Mouse (Mus musculus) midbrain, embryonic 10.5 days (tissue): ENCODE measurements around the gene Fgf18. TPM values are rescaled to one million over a fixed set of nuclear protein-coding genes. Genes with fewer than 3 reads are reported as not detected.

Experiments used
- DNase-seq: peaks from one replicate; pipeline ENCODE4 v3.0.0-alpha.2; 2017; ENCODE audit warnings: low spot score
- H3K27ac ChIP-seq: fragments of 300-500 bp; sonication (generic); replicated peaks from 2 replicates; pipeline ENCODE4 v1.5.1; 2016; ENCODE audit warnings: mild to moderate bottlenecking
- H3K27me3 ChIP-seq: fragments of 300-500 bp; sonication (generic); 2 replicates; pipeline ENCODE4 v1.6.1; 2016; ENCODE audit warnings: low read depth, mild to moderate bottlenecking; ENCODE audit not compliant: poor library complexity, severe bottlenecking
- H3K36me3 ChIP-seq: fragments of 300-500 bp; sonication (generic); 2 replicates; pipeline ENCODE4 v1.6.1; 2016; ENCODE audit warnings: mild to moderate bottlenecking, moderate library complexity
- H3K4me1 ChIP-seq: fragments of 300-500 bp; sonication (generic); 2 replicates; pipeline ENCODE4 v1.6.1; 2016
- H3K4me3 ChIP-seq: fragments of 300-500 bp; sonication (generic); 2 replicates; pipeline ENCODE4 v1.5.1; 2016; ENCODE audit warnings: mild to moderate bottlenecking, moderate library complexity
- H3K9me3 ChIP-seq: fragments of 300-500 bp; sonication (generic); replicated peaks from 2 replicates; pipeline ENCODE4 v1.6.1; 2016; ENCODE audit warnings: mild to moderate bottlenecking
- WGBS: fragments of 180-500 bp; shearing (Covaris S2); methylation state at CpG from one replicate; pipeline ENCODE4 v1.1.7; 2016; 5-methylcytosine and 5-hydroxymethylcytosine counted together
- polyA plus RNA-seq: library from polyadenylated mRNA; unstranded; fragments of >200 nt; fragmentation: Nextera tagmentation; extraction: Ambion mirVana; gene quantifications from 2 replicates; pipeline ENCODE4 v1.2.1, GENCODE M21; 2016

Gene Fgf18
- polyA plus RNA-seq, 1 experiment from 2014 or later: 8.8 TPM

- Histone ChIP-seq H3K27ac (0 out of 2 replicates have a peak overlapping the region, but pooled peaks have one; percentile 7), H3K4me1 (peaks cover 24% of the 10 kb centered on the region)
- 86% methylated on average over 12 of the region's 12 CpGs for WGBS
Measured at GRCm38 (mm10) chr11:33098446-33098845, 48.8 kb downstream of the Fgf18 start.

DNA sequence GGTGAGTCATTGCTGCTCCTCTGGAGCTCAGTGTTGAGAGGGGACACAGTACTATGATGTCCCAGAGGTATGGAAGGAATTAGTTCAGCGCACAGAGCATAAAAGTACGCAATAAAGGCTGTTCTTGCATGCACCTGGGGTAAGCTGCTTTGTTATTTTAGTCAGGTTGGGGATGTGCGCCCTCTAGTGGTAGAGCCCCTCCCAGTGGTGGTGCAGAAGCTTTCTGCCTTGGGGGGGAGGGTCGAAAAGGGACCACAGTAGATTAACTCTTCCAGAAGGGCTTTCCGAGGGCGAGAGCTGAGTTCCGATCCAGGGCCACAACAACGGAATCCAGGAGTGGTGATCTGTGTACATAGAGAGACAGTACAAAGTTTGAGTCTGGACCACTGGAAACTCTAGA lies 49.3 kb downstream of the Fgf18 start:
- peaks cover 24% of the 10 kb centered on the region for H3K4me1 ChIP-seq
- 51% methylated on average over 8 of the region's 8 CpGs for WGBS
- DNase-seq: peak; percentile 55

More at GRCm38 (mm10) chr11:33098446-33098845, 48.8 kb downstream of the Fgf18 start:
- H3K27me3 ChIP-seq: peaks cover 13% of the 10 kb centered on the region
- no peaks in the 10 kb centered on the region for H3K9me3 ChIP-seq
- no peak for DNase-seq
- no peaks in the 10 kb centered on the region for H3K36me3 ChIP-seq
- no peak overlapping the region for H3K4me3 ChIP-seq

GRCm38 (mm10) chr11:33089856-33090255 lies 57.3 kb downstream of the Fgf18 start:
- no peak for DNase-seq
- Histone ChIP-seq H3K27ac (no peak overlapping the region), H3K4me3 (no peak overlapping the region), H3K36me3 (no peaks in the 10 kb centered on the region), H3K27me3 (no peaks in the 10 kb centered on the region), H3K4me1 (peaks cover 6% of the 10 kb centered on the region; the same call in 1 of the 2 replicates), H3K9me3 (no peaks in the 10 kb centered on the region)
- WGBS: 82% methylated on average over 6 of the region's 6 CpGs

More for the DNA sequence above, 49.3 kb downstream of the Fgf18 start:
- no peaks in the 10 kb centered on the region for H3K36me3 ChIP-seq
- H3K4me3 ChIP-seq: no peak overlapping the region
- no peaks in the 10 kb centered on the region for H3K9me3 ChIP-seq
- peaks cover 13% of the 10 kb centered on the region for H3K27me3 ChIP-seq
- H3K27ac ChIP-seq: no peak overlapping the region

- no peaks in the 10 kb centered on the region for H3K9me3 ChIP-seq
- H3K4me1 ChIP-seq: peaks cover 6% of the 10 kb centered on the region; the same call in 1 of the 2 replicates
- WGBS: 52% methylated on average over 1 of the region's 1 CpGs
- no peak overlapping the region for H3K27ac ChIP-seq
- DNase-seq: no peak
- H3K4me3 ChIP-seq: no peak overlapping the region
- no peaks in the 10 kb centered on the region for H3K36me3 ChIP-seq
- H3K27me3 ChIP-seq: no peaks in the 10 kb centered on the region
Measured at GRCm38 (mm10) chr11:33088181-33088580, 59.0 kb downstream of the Fgf18 start.

DNA sequence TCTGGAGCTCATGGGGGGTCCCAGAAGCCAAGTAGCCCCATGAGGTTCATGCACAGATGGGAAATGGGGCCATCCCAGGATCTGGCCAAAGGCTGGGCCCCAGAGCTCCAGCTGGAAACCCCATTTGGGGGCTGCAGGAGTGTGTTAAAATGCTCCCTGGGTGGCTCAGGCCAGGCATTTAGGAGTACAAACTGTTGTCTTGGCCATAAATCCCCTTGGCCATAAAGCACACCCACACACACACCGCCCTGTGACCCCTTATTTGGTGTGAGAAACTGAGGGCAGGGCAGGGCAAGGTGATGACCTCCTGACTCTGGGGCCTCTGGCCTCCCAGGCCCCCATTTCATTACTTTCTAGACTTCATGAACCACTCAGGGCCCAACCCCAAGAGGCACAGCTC lies 61.2 kb downstream of the Fgf18 start:
- no peaks in the 10 kb centered on the region for H3K36me3 ChIP-seq
- no peaks in the 10 kb centered on the region for H3K27me3 ChIP-seq
- no peak for DNase-seq
- no peaks in the 10 kb centered on the region for H3K9me3 ChIP-seq
- 75% methylated on average over 1 of the region's 1 CpGs for WGBS
- H3K27ac ChIP-seq: 0 out of 2 replicates have a peak overlapping the region, but pooled peaks have one; percentile 34
- H3K4me1 ChIP-seq: peaks cover 6% of the 10 kb centered on the region; the same call in 1 of the 2 replicates
- H3K4me3 ChIP-seq: no peak overlapping the region

DNA sequence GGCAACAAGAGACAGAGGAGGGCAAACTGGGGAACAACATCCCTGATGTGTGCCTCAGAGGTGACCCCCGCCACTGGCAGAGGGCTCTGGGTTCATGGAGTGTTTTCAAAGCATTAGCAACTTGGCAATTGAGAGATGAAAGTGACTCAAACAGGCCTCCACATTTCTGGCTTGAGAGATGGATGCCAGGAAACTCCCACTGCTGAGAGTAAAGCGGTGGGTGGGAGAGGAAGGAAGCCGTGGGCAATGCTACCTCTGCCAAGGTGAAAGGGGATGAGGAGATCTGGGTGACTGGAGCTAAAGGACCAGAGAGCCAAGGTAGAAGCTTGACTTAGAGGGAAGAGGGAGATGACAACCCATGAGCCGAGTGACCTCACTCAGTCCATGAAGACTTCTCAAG lies 61.7 kb downstream of the Fgf18 start:
- WGBS: 88% methylated on average over 4 of the region's 4 CpGs
- Histone ChIP-seq H3K9me3 (no peaks in the 10 kb centered on the region), H3K4me3 (no peak overlapping the region), H3K27ac (no peak overlapping the region), H3K27me3 (no peaks in the 10 kb centered on the region), H3K36me3 (no peaks in the 10 kb centered on the region), H3K4me1 (peaks cover 6% of the 10 kb centered on the region; the same call in 1 of the 2 replicates)
- DNase-seq: no peak

GRCm38 (mm10) chr11:33085054-33085453 lies 62.1 kb downstream of the Fgf18 start:
- no peaks in the 10 kb centered on the region for H3K27me3 ChIP-seq
- DNase-seq: no peak
- no peak overlapping the region for H3K4me3 ChIP-seq
- H3K36me3 ChIP-seq: no peaks in the 10 kb centered on the region
- peaks cover 6% of the 10 kb centered on the region; the same call in 1 of the 2 replicates for H3K4me1 ChIP-seq
- WGBS: 95% methylated on average over 3 of the region's 3 CpGs
- no peaks in the 10 kb centered on the region for H3K9me3 ChIP-seq
- H3K27ac ChIP-seq: no peak overlapping the region

DNA sequence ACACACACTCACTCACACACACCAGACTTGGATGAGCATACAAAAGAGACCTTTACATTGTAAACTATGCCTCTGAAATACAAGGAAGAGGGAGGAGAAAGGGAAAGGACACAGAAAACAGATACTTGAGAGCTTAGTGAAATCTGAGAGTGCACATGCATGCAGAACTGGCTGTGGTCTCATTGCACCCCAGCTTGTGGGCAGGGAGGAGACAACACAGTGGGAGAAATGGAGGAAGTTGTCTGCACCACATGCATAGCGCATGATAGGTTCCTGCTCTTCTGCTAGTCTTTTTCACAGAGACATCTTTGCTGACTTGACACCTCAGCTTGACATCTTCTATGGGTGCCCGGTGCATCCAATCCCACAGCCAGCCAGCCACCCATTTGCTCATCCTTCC lies 63.2 kb downstream of the Fgf18 start:
- Histone ChIP-seq H3K36me3 (no peaks in the 10 kb centered on the region), H3K9me3 (no peaks in the 10 kb centered on the region), H3K4me1 (peaks cover 6% of the 10 kb centered on the region), H3K27ac (no peak overlapping the region), H3K4me3 (no peak overlapping the region), H3K27me3 (no peaks in the 10 kb centered on the region)
- no peak for DNase-seq
- 87% methylated on average over 2 of the region's 2 CpGs for WGBS

GRCm38 (mm10) chr11:33081175-33081574 lies 66.0 kb downstream of the Fgf18 start:
- no peaks in the 10 kb centered on the region for H3K27me3 ChIP-seq
- peaks cover 21% of the 10 kb centered on the region for H3K4me1 ChIP-seq
- WGBS: 84% methylated on average over 3 of the region's 3 CpGs
- no peak for DNase-seq
- no peak overlapping the region for H3K4me3 ChIP-seq
- no peak overlapping the region for H3K27ac ChIP-seq
- no peaks in the 10 kb centered on the region for H3K36me3 ChIP-seq
- H3K9me3 ChIP-seq: no peaks in the 10 kb centered on the region

GRCm38 (mm10) chr11:33080046-33080808 lies 67.0 kb downstream of the Fgf18 start:
- no peak overlapping the region for H3K27ac ChIP-seq
- no peak overlapping the region for H3K4me3 ChIP-seq
- no peaks in the 10 kb centered on the region for H3K27me3 ChIP-seq
- H3K4me1 ChIP-seq: peaks cover 17% of the 10 kb centered on the region
- no peaks in the 10 kb centered on the region for H3K9me3 ChIP-seq
- 77% methylated on average over 16 of the region's 16 CpGs for WGBS
- DNase-seq: no peak
- H3K36me3 ChIP-seq: no peaks in the 10 kb centered on the region

- DNase-seq: no peak
- Histone ChIP-seq H3K27ac (no peak overlapping the region), H3K27me3 (no peaks in the 10 kb centered on the region), H3K4me3 (no peak overlapping the region), H3K9me3 (no peaks in the 10 kb centered on the region), H3K4me1 (peaks cover 17% of the 10 kb centered on the region), H3K36me3 (no peaks in the 10 kb centered on the region)
- 72% methylated on average over 6 of the region's 6 CpGs for WGBS
Measured at GRCm38 (mm10) chr11:33079424-33079823, 67.8 kb downstream of the Fgf18 start.

DNA sequence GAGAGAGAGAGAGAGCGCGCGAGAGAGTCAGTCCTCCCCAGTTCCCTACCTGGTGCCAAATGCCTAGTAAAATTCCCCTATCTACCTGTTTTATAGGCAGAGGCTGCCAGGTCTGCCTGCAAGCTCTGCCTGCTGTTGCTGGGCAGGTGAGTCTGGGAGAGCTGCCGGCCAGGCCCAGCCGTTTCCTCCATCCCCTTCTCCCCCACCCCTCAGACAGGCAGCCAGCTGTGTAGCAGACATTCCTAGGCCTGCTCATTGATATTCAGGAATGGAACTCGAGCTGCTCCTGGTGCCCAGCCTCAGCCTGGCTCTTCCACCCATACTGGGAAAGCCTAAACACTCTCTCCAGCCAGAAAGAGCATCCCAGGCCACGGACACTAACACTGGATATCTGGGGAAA lies 69.2 kb downstream of the Fgf18 start:
- no peaks in the 10 kb centered on the region for H3K36me3 ChIP-seq
- DNase-seq: peak; percentile 37
- peak overlapping the region; percentile 65 for H3K27ac ChIP-seq
- no peaks in the 10 kb centered on the region for H3K27me3 ChIP-seq
- H3K4me1 ChIP-seq: peaks cover 17% of the 10 kb centered on the region
- H3K9me3 ChIP-seq: no peaks in the 10 kb centered on the region
- WGBS: 40% methylated on average over 7 of the region's 7 CpGs
- no peak overlapping the region for H3K4me3 ChIP-seq

DNA sequence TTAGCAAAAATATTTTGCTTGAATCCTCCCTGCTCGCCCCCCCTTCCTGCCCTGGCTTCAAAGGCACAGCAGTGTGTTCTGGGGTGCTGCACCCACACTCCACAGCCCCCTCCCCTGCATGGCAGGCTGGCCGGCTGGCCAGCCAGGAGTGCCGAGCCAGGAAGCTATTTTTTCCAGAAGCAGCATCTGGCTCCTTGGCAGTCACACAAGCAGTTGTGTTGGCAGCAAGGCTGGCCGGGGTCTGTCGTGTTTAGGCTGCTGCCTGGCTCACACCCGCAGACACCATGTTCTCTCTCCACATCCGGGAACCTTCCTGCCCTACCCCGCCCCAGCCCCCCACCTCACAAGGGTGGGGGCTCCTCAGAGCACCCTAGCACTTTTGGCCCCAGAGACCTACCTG lies 71.9 kb downstream of the Fgf18 start:
- 81% methylated on average over 8 of the region's 8 CpGs for WGBS
- Histone ChIP-seq H3K27me3 (no peaks in the 10 kb centered on the region), H3K4me1 (peaks cover 25% of the 10 kb centered on the region), H3K4me3 (no peak overlapping the region), H3K9me3 (no peaks in the 10 kb centered on the region), H3K36me3 (no peaks in the 10 kb centered on the region), H3K27ac (no peak overlapping the region)
- no peak for DNase-seq
